18 mouse cellular contexts compared by ENCODE assay signal in the genomic region with DNA sequence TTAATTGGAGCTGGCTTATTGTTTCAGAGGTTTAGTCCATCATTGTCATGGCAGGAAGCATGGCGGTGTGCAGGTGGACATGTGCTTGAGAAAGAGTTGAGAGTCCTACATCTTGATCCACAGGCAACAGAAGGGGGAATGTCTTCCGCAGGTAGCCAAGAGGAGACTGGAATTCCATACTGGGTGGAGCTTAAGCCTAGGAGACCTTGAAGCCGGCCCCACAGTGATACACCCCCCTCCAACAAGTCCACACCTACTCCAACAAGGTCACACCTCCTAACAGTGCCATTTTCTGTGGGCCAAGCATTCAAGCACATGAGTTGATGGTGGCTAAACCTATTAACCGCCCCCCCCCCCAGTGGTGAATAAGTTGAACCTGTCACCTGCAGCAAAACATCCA.
DNase-seq lines count a peak whose midpoint lies in the region.
"Had no signal": no experiment of that assay in that cellular context is flagged by ENCODE, and none has a peak within 500 bp of the region (broad histone marks: within the 10 kb centered on the region; RNA-seq: fewer than 3 reads in every experiment).

No protein-coding gene starts in this region.

- DNase-seq in heart, adult 11 months: peak; percentile 64
- no peak for DNase-seq in heart, adult 18-20 months
- peak; percentile 15 for DNase-seq in ES-CJ7 (ENCODE audit: low read depth, low spot score)
- DNase-seq in R1 (ENCODE audit: low read depth, low spot score): peak; percentile 59
- DNase-seq in cerebellum, adult 9-11 months: no peak
- no peak for DNase-seq in heart, adult 8-10 months (ENCODE audit: low spot score)
- DNase-seq: adrenal gland, adult 2 months; adrenal gland, adult 8-10 months; adrenal gland, postnatal 10 days; adrenal gland, postnatal 14 days; adrenal gland, postnatal 25 days; adrenal gland, postnatal 36 days; B cell, adult 2 months; cerebellum, adult 11 months; cerebellum, adult 11-12 months; cerebellum, adult 18-20 months; cerebellum, adult 2 months; cerebellum, adult 8-10 months had no signal

Comparison
In these comparisons a context has a peak if more than half of its experiments do, and no peak if none do; other contexts are left out.
1. DNase-seq: peak in heart, adult 11 months (single experiment), ES-CJ7 (single experiment) and R1 (single experiment); none in heart, adult 18-20 months (0 of 2), cerebellum, adult 9-11 months (single experiment) and heart, adult 8-10 months (single experiment).